Mouse (Mus musculus) heart, adult 8-10 months (tissue): ENCODE data around the gene Rarg. TPM values are rescaled to one million over a fixed set of nuclear protein-coding genes. Genes with fewer than 3 reads are reported as not detected.

Experiments
- DNase-seq: peaks from one replicate; pipeline ENCODE4 v3.0.0; 2022; ENCODE audit warnings: low spot score
- total RNA-seq, 4 experiments: library from RNA; stranded (reverse); gene quantifications; 2 replicates each; pipeline ENCODE4 v1.2.4; 2022

Rarg gene
- 10 to 100 TPM; 15.3 to 20.6 (median 17.3) TPM for total RNA-seq

DNA sequence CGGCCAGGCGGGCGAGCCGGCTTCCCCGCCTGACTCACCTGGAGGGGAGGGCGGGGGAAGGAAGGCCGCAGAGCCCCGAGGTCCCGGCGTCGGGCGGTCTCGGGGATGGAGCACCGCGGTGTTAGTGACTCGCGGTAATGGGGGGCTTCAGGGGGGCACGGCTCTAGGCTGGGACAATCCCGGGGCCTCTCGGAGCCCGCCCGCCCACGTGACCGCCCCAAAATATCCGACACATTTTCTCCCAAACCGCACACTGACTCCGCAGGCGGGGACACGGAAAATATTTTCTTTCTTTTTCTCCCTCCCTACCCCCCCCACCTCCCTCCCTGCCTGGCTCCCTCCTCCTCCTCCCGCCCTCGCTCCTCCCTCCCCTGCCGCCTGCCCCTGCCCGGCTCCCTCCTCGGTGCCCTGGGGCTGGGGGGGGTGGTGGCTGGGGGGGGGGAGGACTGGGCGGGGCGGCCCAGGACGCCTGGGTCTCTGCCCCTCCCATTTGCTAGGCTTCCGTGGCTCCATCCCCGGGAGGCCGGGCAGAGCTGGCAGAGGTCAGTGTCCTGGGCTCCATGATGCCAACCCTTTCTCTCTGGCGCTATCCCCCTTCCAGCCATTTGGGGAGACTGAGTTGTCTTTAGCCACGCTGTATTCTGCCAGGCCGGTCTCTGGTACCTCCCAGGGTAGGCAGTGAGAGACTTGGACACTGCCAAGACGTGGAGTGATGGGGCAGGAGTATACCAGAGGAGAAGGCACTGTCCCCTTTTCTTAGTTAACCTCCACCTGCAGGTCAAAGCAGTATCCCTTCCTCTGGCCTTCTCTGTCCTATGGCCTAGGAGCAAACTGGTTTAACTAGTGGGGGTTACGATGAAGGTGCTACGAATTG is at the start of gene Rarg:
Rarg (minus strand) TSS at position 316 of the 874 bp plus-strand sequence.
- DNase-seq = no peak

DNA sequence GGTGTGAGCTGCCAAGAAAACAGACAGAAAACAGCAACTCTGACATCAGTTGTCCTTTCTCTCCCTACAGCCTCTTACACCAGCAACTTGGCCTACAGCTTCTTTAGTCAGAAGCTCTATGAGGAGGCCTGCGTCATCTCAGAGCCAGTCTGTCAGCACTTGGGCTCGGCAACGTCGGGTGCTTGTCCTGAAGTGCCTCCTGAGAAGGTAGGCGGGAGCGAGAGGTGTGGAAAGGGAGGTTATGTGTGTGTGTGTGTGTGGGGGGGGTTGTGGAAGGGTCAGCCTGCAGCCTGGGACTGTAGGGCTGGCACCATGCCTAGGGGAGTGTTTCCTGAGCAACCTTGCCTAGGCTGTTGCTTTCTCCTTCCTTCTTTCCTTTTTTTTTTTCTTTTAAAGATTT is 45.2 kb upstream of the Rarg start:
- no peak for DNase-seq

DNA sequence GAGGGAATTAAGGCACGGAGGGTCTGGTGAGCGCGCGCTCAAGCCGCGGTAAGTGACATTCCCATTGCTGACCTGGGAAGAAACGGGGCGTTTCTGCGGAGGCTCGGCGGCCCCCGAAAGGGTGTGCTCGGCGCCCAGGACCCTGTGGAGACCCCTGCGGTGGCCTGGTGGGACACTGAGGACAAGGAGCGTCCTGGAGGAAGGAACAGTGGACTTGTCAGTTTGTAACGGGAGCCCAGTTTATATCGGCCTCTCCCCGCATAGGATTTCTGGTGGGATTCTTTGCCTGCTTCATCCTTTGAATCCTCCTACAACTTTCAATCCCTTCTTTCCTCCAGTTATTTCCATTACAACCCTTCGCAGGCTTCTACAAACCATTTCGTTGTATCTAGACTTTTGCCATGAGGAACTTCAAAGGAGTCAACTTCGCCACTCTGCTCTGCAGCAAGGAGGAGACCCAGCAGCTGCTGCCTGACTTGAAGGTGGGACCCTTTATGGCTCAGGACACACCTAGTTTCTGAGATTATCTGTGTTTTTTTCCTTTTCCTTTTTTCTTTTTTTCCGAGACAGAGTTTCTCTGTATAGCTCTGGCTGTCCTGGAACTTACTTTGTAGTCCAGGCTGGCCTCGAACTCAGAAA is 39.2 kb upstream of the Rarg start:
- no peak for DNase-seq

DNA sequence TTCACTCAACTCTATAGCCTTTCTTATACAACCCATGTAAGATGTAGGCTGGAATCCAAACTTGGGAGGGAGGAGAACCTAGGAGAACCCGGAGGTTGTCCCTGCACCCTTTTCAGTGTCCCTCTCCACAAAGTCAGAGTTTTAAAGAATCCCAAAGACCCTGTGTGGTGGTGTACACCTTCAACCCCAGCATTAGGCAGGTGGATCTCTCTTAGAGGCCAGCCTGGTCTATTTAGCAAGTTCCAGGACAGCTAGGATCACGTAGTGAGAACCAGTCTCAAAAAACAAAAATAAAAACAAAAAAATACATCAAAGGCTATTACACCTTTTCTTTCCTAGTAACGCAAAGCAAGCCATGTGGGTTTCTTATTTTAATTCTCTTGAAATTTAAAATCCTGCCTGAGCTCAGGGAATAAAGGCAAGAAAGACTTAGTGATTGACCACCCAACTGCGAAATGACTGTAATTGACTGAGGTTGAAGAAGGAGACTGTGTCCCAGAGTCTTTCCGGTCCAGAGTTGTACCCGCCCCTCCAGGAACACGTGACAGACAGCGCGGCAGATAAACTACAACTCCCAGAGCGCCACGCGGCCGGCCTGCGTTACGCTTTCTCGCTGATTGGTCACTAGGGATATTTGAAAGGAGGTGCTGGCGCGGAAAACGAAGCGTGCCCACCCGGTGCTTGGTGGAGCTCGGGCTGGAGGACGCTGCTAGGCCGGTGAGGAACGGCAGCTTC is 38.5 kb upstream of the Rarg start, which contains the start of gene Espl1:
Espl1 (plus strand) TSS at position 634 of the 735 bp plus-strand sequence.
- peak; percentile 96 for DNase-seq

DNA sequence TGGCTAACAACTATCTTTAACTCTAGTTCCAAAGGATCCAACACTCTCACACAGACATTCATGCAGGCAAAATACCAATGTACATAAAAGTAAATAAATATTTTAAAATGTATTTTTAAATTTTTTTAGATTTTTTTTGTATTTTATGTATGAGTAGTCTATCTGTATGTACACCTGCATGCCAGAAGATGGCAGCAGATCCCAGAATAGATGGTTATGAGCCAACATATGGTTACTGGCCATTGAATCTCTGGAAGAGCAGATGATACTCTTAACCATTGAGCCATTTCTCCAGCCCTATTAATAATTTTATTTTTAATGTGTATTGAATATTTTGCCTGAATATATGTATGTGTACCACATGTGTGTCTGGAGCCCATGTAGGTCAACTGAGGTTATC is 30.1 kb upstream of the Rarg start:
- DNase-seq = peak; percentile 40

DNA sequence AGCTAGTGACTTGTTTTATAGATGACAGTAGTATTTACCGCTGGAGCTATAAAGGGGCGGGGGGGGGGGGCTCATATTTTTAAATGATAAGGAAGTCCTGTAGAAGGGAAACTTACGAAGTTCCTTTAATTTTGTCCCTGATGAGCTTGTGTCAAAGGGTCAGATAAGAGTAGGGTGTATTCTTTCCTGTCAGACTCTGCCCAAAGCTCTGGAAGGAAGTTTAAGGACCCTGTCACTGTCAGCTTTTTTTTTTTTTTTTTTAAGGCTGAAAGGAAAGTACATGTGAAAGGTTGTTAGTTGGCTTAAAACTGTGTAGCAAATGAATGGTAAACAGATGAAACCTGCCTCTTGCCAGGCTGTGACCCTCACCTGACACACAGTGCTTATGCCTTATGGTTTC is 26.3 kb upstream of the Rarg start:
- DNase-seq = no peak

DNA sequence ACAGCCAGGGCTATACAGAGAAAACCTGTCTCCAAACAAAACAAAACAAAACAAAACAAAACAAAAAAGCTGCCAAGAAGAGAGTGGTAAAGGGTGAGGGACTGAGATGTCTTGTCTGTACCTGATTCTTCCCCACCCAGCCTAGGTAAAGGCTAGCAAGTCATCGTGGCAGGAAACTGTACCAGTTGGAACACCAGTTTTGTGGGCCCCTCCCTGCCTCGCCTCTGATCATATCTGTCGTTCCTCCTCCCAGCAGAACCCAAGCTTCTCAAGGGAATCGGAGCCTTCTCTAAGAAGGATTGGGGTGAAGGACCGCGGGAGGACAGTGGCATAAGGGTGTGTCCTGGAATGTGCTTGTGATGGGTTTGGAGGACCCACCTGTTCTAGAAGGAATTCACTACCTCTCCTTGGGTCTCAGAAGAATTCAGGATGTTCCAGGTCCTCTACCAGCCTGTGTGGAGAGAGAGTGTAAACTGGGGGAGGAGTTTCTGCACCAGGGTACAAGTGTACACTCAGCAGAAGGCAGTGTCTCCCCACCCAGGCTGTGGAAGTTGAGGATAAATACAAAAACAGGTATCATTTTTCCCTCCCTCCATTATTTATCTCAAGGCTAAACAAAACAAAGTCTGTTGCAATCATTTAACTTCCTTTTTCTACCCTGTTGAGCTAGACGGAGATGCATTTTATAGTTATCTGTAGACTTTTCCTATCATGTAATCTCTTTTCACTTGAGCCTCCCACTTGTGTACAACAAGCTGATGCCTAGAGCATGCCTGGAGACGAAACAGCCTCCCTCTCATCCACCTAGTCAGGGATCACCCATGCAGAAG is 25.4 kb upstream of the Rarg start:
- no peak for DNase-seq

DNA sequence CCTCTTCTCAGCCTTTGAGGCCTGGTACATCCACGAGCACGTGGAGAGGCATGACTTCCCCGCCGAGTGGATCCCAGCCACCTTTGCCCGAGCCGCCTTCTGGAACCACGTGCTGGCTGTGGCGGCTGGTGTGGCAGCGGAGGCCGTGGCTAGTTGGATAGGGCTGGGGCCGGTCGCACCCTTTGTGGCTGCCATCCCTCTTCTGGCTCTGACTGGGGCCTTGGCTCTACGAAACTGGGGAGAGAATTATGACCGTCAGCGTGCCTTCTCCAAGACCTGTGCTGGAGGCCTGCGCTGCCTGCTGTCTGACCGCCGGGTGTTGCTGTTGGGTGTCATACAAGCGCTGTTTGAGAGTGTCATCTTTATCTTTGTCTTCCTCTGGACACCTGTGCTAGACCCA is 23.3 kb upstream of the Rarg start:
- no peak for DNase-seq

DNA sequence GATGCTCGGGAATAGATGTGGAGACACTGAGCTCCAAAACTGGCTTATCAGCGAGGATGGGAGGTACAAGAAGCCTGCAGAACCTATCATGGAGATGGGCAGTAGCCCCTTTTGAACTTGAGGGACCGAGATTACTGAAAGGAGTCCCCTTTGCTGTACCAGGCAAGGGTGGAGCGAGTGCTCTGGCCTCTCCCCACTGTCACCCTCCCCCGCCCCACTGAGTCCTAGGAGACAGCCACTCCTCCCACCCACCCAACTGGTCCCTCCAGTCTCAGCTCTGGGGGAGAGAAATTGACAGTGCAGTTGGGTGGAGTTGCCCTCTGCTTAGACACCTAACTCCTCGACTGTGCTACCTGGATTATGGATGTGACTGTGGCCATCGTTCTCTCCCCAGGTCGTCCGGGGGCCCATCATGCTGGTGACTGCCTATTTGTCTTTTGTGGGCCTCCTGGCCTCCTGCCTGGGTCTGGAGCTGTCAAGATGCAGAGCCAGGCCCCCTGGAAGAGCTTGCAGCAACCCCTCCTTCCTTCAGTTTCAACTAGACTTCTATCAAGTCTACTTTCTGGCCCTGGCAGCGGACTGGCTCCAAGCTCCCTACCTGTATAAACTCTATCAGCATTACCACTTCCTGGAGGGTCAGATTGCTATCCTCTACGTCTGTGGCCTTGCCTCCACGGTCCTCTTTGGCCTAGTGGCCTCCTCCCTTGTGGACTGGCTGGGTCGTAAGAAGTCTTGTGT is 22.6 kb upstream of the Rarg start:
- no peak for DNase-seq

DNA sequence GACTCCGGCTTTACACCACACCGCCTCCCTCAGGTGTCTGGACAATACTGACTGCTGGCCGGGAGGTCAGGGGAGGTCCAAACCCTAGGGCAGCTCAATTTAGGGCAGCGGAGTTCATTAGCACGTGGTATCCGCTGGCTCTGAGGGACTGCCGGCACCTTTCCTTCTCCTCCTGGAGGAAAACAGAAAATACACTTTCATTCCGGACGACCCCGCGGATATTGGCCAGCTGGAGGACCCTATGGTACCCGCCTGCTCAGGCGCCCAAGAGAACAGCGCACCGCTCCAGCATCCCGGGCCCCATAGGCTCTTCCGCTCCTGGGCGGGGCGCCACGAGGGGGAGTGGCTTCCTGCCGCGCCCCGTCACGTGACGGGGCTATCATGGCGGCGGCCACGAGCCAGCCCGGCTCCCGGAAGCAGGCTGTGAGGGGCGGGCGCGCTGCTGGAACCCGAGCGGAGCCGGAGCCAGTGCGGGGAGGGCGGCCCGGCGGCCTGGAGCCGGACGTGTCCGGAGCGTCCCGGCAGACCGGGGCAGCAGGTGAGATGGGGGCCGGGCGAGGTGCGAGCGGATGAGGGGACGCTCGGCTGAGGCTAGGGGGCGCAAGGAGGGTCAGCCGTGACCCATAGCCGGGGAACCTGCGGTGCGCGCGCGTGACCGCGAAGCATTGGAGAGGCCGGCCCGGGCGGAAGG is 21.9 kb upstream of the Rarg start, which contains the start of gene Mfsd5:
Mfsd5 (plus strand) TSS at position 363 of the 691 bp plus-strand sequence.
- peak; percentile 74 for DNase-seq

DNA sequence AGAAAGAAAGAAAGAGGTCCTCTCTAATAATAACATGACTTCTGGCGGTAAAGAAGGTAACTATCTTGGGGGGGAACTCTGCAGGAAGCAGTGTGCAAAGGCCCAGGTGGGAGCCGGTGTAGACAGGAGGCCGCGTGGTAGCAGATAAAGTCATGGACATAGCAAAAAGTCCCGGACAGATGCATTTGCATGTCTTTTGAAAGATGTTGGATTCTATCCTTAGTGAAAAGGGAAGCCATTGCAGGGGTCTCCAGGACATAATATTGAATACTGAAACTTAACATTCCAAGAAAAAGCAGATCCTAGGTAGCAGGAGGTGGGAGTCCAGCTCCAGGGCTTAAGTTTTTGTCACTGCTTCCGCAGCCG is 21.4 kb upstream of the Rarg start:
- no peak for DNase-seq

DNA sequence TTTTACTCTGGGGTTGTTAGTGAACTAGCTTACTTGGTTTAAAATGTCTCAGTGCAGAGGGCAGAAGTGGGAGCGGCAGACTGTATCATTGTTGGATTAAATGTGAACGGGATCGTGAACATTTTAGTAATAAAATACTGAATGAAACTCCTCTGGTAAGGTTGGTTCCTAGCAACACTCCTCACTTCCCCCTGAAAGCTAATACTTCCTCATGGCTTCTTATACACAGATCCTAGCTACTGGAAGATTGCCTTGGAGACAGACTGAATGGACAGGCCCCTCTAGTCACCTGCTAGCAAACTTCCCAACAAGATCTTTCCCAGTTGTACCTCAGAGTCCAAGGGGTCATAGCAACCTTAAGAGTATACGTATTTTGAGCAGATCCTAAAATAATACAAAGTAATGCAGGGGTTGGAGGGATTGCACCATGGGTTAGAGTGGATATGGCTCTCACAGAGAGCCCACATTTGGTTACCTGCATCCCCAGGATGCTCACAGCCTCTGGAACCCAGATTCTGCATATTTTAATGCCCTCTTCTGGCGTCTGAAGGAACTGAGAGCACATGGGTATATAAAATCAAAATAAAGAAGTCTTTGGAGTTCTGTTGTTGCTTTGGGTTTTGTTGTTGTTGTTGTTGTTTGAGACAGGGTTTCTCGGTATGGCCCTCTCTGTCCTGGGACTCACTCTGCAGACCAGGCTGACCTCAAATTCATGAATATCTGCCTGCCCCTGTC is 16.8 kb upstream of the Rarg start:
- DNase-seq = no peak

DNA sequence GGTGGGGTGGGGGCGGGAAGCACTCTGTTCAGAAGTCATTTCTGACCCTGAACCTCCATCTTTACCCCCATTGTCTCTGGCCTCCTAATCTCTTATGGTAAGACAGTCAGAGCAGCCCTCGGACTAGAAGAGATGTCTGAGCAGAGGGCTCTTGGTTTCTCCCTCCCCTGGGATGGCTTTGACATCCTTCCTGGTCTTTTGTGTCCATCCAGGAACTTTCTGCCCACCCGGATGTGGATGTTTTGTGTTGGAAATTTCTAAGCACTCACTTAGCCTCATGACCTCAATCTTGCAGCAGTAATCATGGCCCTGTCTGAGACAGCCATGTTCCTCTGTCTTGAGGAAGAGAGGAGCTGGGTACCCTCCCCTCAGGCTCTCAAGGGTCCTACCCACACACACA is 14.1 kb upstream of the Rarg start:
- no peak for DNase-seq

DNA sequence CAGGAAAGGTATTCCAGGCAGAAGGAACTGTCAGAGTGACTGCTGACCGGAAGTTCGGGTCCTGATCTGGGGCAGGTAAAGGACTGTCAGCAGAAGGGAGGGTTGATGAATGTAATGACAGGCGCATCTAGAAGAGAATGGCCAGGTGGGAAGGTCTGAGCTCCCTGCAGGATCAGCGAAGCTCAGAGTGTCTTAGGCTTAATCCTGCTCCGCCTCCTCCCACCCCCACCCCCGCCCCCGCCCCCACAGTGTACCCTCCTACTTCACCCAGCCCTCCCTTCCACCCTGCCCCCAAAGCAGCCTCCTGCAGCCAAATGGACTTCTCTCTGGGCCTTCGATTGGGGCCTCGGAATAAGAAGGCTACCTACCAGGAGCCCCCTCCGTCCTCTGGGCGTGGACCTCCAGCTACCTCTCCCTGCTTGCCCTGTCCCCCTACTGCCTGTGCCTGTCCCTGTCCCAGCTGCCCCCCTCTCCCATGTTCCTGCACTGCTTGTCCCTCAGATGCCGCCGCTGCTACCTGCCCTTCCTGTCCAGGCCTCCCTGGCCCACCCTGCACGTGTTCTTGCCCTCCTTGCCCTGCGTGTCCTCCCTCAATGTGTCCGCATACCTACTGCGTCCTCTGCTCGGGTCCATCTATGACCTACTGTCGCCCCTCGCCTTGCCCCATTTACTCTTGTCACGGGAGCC is 13.1 kb upstream of the Rarg start, which contains the start of gene Gm9918:
Gm9918 (plus strand) TSS at position 290 of the 687 bp plus-strand sequence.
- DNase-seq = no peak

DNA sequence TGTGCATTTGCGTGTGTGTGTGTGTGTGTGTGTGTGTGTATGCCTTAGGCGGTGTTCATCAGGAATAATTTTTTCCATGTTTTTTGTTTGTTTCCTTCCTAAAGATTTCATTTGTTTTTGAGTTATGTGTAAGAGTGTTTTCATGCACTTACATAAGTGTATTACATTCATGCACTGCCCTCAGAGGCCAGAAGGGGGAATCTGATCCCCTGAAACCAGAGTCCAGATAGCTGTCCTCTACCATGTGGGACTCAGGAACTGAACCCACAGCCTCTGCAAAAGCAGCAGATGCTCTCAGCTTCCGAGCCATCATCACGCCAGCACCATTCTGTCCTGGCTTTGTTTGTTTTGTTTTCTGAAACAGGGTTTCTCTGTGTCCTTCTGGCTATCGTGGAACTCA is 8.2 kb upstream of the Rarg start:
- no peak for DNase-seq

DNA sequence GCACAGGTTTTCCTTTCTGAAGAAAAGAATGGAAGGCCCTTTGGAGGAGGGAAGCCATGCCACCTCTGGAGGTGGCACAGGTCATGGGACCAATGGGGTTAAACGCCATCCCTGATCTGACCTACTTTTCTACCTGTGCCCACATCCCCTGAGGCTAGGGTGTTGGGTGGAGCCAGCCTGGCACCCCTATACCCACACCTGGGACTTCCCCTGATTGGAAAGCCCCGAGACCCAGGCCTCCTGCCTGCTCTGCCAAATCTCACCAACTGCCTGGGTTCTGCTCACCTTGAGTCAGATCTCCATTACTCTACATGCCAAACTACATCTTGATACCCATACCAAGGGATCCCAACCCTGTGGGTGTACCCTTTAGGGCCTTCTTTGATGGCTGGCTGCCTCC is 5.7 kb upstream of the Rarg start:
- DNase-seq = no peak

DNA sequence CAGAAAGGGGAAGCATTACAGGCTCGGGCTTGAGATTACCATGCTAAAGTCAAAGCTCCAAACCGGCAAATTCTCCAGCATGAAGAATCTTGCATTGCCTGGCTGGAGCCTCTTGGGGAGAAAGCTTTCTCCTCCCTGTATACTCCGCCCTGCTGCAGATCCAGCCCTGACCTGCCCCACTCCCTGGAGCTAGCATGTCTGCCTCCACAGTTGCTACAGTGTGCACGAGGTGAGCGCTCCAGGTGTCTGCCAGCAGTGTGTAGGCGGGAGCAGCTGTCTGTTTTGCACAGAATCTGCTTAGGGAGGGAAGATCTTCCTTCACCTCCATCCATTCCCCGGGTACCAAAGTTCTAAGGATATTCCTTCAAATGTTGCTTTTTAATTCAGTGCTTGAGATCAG is 5.3 kb upstream of the Rarg start:
- DNase-seq = no peak

DNA sequence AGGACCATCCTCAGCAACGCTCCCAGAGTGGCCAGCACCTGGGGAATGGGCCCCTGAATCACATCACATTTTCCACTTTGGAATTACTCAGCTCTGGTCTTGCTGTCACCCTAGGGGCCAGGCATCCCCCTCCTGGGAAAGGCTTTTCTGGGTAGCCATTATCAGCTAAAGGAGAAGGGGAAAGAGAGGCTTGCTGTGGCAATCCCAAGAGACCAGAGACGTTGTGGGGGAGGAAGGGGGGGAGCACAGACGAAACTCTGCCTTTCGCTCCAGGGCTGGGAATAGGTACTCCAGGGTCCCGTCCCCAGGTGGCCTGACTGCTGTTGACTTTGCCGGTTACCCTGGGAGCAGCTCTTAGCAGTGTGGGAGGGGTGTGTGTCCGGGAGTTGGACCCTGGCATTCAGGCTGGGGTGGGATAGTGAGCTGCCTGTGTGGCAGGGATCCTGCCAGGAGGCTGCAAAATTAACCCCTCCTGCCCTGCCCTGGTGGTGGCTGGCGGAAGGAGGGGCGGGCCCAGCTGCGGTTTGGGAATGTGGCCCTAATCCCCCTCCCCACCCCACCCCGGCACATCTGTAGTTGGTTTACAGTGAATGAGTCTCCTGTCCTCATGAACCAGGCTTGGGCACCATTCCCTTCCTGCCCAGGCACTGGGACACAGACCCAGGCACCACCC is 1.4 kb upstream of the Rarg start:
- no peak for DNase-seq
